Mouse (Mus musculus): ENCODE data around the gene Endog.

The Endog gene

DNA sequence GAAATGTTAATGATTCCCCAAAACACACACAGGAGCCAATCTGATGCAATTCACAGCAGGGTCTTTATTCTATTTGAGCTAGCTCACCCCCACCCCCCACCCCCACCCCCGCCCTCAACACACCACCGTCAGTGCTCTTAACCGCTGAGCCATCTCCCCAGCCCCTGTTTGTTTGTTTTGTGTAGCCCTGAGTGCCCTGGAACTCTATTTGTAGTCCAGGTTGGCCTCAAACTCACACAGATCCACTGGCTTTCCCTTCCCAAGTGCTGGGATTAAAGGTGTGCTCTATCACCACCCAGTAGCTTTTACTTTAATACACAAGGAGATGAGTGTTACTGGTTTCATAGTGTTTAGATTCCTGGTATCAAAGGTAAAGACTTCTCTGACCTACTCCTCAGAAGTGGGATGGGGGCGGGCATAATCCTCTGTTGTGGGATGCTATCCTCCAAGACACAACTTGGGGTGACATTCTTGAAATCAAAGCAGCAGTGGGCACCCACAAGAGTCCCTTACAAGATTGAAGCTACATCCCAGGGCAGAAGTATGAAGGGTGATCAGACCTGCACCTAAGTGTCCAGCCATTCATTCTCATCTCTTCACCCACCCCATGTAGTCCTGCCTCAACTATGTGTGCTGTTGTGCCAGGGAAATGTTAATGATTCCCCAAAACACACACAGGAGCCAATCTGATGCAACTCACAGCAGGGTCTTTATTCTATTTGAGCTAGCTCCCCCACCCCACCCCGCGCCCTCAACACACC is 40.3 kb downstream of the Endog start:
- DNase-seq (ENCODE audit: low spot score in 2 of 2) = no peak

DNA sequence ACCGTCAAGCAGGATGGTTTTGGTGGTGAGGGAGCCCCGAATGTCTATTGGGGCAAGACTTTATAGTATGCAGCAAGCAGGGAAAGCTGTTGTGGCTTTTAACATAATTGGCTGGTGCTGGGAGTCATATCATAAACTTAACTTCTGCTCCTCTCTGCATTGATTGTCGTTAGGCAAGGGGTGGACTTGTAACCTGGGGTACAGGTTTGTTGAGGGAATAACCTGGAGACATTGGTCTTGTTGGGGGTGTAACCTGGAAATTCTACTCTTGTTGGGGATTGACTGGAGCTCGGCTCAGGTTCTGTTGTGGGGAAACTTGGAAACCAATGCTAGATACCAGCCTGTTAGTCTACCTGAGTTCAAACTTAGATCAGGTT is 40.9 kb downstream of the Endog start:
- no peak for DNase-seq (ENCODE audit: low spot score in 2 of 2)

DNA sequence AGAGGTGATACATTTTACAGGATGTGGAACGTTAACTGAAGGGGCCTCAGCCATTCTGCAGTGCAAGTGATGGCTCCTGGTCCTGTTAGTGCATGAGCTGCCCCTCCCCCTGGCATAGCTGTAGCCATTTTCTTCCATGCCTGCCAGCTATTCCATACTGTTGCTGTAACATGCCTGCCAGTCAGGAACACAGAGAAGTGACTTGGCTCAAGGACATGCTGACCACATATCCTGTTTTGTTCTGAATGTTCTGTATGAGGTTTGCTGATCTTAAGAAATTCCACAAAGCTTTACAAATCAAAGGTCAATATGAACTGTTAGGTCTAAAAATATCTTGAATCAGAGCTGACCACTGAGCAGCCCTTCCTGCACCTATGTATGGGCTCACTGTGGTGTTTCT is 41.7 kb downstream of the Endog start:
- no peak for DNase-seq (ENCODE audit: low spot score in 2 of 2)

DNA sequence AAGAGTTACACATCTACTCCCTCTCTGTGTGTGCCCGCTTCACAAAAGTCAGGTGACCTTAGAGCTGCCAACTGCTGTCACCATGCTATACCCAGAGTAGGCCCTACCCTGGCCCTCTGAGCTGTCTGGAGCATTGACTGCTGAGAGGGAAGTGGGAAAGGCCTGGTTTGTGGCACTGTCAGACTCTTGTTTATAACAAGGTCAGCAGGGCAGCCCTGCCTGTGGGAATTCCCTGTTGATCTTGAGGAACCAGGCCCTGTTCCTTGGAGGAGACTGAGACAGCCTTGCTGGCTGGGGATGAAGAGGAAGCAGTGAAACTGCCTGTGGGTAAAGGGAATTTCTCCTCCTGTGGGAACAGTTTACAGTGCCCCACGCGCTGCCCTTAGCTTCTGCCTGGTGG is 43.5 kb downstream of the Endog start:
- no peak for DNase-seq (ENCODE audit: low spot score in 2 of 2)

DNA sequence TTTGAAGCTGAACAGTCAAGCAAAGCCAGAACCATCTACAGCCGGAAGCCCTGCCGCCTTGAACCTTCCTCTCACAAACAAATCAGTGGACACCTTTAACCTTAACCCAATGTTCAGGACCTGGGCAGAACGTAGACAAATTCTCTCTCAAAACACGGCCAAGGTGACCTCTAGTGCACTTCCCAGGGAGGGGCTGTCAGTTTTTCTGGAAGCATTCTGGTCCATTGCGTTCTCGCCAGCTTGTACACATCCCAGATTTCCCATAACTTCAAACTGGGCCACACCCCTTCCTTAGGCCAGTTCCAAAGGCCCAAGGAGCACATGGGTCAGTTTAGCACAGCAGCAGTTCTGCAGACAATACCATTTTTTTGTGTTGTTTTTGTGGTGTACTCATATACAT is 44.2 kb downstream of the Endog start:
- DNase-seq (ENCODE audit: low spot score in 2 of 2) = no peak

DNA sequence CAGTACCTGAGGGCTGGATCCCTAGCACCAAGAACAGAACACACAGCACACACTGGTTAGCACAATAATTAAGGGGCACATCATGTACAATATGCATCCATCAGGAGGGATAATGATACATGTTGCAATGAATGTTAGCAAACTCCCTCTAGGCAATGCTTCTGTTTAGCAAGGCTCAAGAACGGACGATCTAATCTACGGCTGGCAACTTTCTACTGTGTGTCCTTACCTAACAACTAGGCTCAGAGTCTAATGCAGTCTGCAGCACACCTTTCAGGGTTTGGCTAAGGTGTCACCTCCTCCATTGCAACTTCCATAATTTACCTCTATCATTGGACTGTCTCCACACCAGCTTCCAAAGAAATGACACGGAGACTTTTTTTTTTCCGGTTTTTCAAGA is 45.0 kb downstream of the Endog start:
- no peak for DNase-seq (ENCODE audit: low spot score in 2 of 2)
